In the genomic region with DNA sequence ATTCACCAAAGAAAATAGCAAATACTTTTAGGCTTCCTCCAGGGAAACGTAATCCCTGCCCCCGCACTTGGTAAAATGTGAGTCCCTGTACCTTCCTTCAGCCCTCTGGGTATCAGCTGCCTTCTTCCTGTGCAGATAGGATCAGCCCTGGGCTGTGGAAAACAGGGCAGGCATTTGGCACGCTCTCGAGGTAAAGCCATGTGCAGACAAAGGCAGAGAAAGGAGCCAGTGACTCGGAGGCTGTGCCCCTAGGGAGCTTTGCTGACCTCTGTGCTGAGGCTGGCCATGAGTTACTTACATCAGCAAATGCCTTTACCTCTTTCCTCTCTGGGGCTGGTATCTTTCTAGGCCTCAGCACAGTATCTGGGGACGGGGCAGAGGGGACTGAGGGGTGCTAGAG, we compare ENCODE assay signal across 9 mouse cellular contexts. TPM values are rescaled to one million over a fixed set of nuclear protein-coding genes. Genes with fewer than 3 reads are reported as not detected.
A peak's percentile ranks its signal among the peaks of the same experiment; 100 is the strongest.
DNase-seq lines count a peak whose midpoint lies in the region; TF ChIP-seq lines count a peak whose summit lies in the region.
"Had no signal": no experiment of that assay in that cellular context is flagged by ENCODE, and none has a peak within 500 bp of the region (broad histone marks: within the 10 kb centered on the region; RNA-seq: fewer than 3 reads in every experiment).

No protein-coding gene starts in this region.

- no peak overlapping the region for H3K27ac ChIP-seq in gastrocnemius, adult 2 months

- intact Hi-C loops in gastrocnemius, adult 2 months (cut with DNase I) = no loop called here
- intact Hi-C loops in left cerebral cortex, postnatal 4 days (cut with DNase I) = no loop called here

- no peak overlapping the region for H3K4me3 ChIP-seq in gastrocnemius, adult 2 months

- no peak for TF ChIP-seq CTCF in gastrocnemius, adult 2 months (IDR thresholded peaks at IDR 0.05)

- peak; percentile 31 for DNase-seq in gastrocnemius, adult 2 months
- no peak for DNase-seq in gastrocnemius, postnatal 4 days (ENCODE audit: low spot score in 2 of 2)
- peak; percentile 65 for DNase-seq in embryo, embryonic 10 days (ENCODE audit: low spot score)
- peak; percentile 51 for DNase-seq in heart, postnatal 4 days
- peak; percentile 56 for DNase-seq in lung, postnatal 10 days
- DNase-seq in layer of hippocampus, postnatal 36 days = no peak
- no peak for DNase-seq in cerebellum, adult 9-11 months
- no peak for DNase-seq in left cerebral cortex, postnatal 4 days

RNA-seq across cellular contexts. Expression of gene Slco2a1, which starts 4.4 kb away (rescaled TPM):
- under 1 TPM; 0.59 to 0.84 TPM for total RNA-seq in gastrocnemius, adult 2 months (2021)
- total RNA-seq in gastrocnemius, postnatal 4 days (2021) = 1 to 10 TPM in 1 of 2 experiments, under 1 TPM in 1; 0.93 to 1.9 TPM
- 1 to 10 TPM; 9.5 to 10.0 TPM for total RNA-seq in heart, postnatal 4 days (2021)
- total RNA-seq in layer of hippocampus, postnatal 36 days (2021) = 1 to 10 TPM; 2.0 to 2.5 TPM
- 1 to 10 TPM; 3.9 to 4.7 TPM for total RNA-seq in left cerebral cortex, postnatal 4 days (2021)
- total RNA-seq: CH12.LX had no signal

Comparison
In these comparisons a context has a peak if more than half of its experiments do, and no peak if none do; other contexts are left out.
1. DNase-seq: peak in gastrocnemius, adult 2 months (single experiment), embryo, embryonic 10 days (single experiment), heart, postnatal 4 days (single experiment) and lung, postnatal 10 days (single experiment); none in gastrocnemius, postnatal 4 days (0 of 2), layer of hippocampus, postnatal 36 days (0 of 2), cerebellum, adult 9-11 months (single experiment) and left cerebral cortex, postnatal 4 days (single experiment).